Mouse (Mus musculus) stomach, postnatal 0 days (tissue): ENCODE results near the gene Espl1.

Experiments
- CTCF ChIP-seq: IDR thresholded peaks from 2 replicates; pipeline ENCODE4 v1.5.1; 2016; ENCODE audit warnings: antibody characterized with exemption, low read depth, mild to moderate bottlenecking, moderate library complexity
- EP300 ChIP-seq: optimal IDR thresholded peaks from 2 replicates; pipeline ENCODE3; 2016; ENCODE audit warnings: antibody characterized with exemption

- no peak for TF ChIP-seq CTCF
- no peak for TF ChIP-seq EP300
Observed at GRCm38 (mm10) chr15:102280623-102281022, 15.4 kb upstream of the Espl1 start.
